Mouse (Mus musculus) embryo, embryonic 11.5 days (tissue): ENCODE data around the gene Ap2a1.
A peak's percentile ranks its signal among the peaks of the same experiment; 100 is the strongest.

ENCODE experiments used
- DNase-seq: peaks from one replicate; pipeline ENCODE4 v3.0.0-alpha.2; 2012; ENCODE audit warnings: low read depth, low spot score

Ap2a1 gene

GRCm38 (mm10) chr7:44929204-44930151 is at the start of gene Ap2a1:
TSS of gene Ap2a1 (minus strand) at chr7:44929496.
- peak; percentile 99 for DNase-seq

- DNase-seq, result no peak
Measured at GRCm38 (mm10) chr7:44978300-44978699, 49.0 kb upstream of the Ap2a1 start.

GRCm38 (mm10) chr7:44975117-44975419 is 45.8 kb upstream of the Ap2a1 start:
- DNase-seq, result no peak

- peak; percentile 73 for DNase-seq
Measured at GRCm38 (mm10) chr7:44974383-44975116, 45.3 kb upstream of the Ap2a1 start, which contains the start of gene Cpt1c. TSS of gene Cpt1c (minus strand) at chr7:44974851.

GRCm38 (mm10) chr7:44973415-44974130 is 44.3 kb upstream of the Ap2a1 start:
- no peak for DNase-seq

GRCm38 (mm10) chr7:44971142-44971541 is 41.8 kb upstream of the Ap2a1 start:
- DNase-seq, result no peak

- peak; percentile 80 for DNase-seq
Measured at GRCm38 (mm10) chr7:44970231-44970691, 41.0 kb upstream of the Ap2a1 start.

- no peak for DNase-seq
Measured at GRCm38 (mm10) chr7:44966638-44967037, 37.3 kb upstream of the Ap2a1 start.

- no peak for DNase-seq
Measured at GRCm38 (mm10) chr7:44965975-44966374, 36.7 kb upstream of the Ap2a1 start.

GRCm38 (mm10) chr7:44964990-44965389 is 35.7 kb upstream of the Ap2a1 start:
- DNase-seq, result no peak

- no peak for DNase-seq
Measured at GRCm38 (mm10) chr7:44962831-44963230, 33.5 kb upstream of the Ap2a1 start.

- no peak for DNase-seq
Measured at GRCm38 (mm10) chr7:44962337-44962736, 33.0 kb upstream of the Ap2a1 start.

GRCm38 (mm10) chr7:44960512-44960910 is 31.2 kb upstream of the Ap2a1 start:
- DNase-seq, result no peak

GRCm38 (mm10) chr7:44959874-44960511 is 30.7 kb upstream of the Ap2a1 start:
- DNase-seq, result no peak

GRCm38 (mm10) chr7:44959281-44959680 is 30.0 kb upstream of the Ap2a1 start:
- no peak for DNase-seq

- DNase-seq, result no peak
Measured at GRCm38 (mm10) chr7:44958208-44958607, 28.9 kb upstream of the Ap2a1 start.

GRCm38 (mm10) chr7:44957183-44957835 is 28.0 kb upstream of the Ap2a1 start:
- no peak for DNase-seq

GRCm38 (mm10) chr7:44956266-44956665 is 27.0 kb upstream of the Ap2a1 start:
- DNase-seq, result no peak

GRCm38 (mm10) chr7:44955628-44956027 is 26.3 kb upstream of the Ap2a1 start:
- DNase-seq, result no peak

GRCm38 (mm10) chr7:44954091-44954885 is 25.0 kb upstream of the Ap2a1 start:
- no peak for DNase-seq
